Mouse (Mus musculus): ENCODE measurements around the gene Csad. TPM values are rescaled to one million over a fixed set of nuclear protein-coding genes. Genes with fewer than 3 reads are reported as not detected.

Csad gene
- polyA plus RNA-seq, 1 experiment, result 106 TPM

GRCm38 (mm10) chr15:102192820-102193386, 11.6 kb downstream of the Csad start:
- TF ChIP-seq CTCF (IDR thresholded peaks at IDR 0.05; ENCODE audit: insufficient read depth, low read length) (no peak), POLR2A (IDR thresholded peaks at IDR 0.05; ENCODE audit: borderline replicate concordance, extremely low read depth, low read depth, low read length) (no peak)
- no peak for DNase-seq
- Histone ChIP-seq H3K4me3 (replicated peaks; ENCODE audit: extremely low read depth, low read depth, low read length) (no peak overlapping the region), H3K4me1 (ENCODE audit: control insufficient read depth, insufficient read depth, low read length) (no peaks in the 10 kb centered on the region; the same call in 1 of the 2 replicates)
- 48% methylated on average over 5 of the region's 5 CpGs for WGBS

- TF ChIP-seq CTCF (IDR thresholded peaks at IDR 0.05; ENCODE audit: insufficient read depth, low read length), result no peak
- no peak for TF ChIP-seq POLR2A (IDR thresholded peaks at IDR 0.05; ENCODE audit: borderline replicate concordance, extremely low read depth, low read depth, low read length)
- DNase-seq, result no peak
- Histone ChIP-seq H3K4me3 (replicated peaks; ENCODE audit: extremely low read depth, low read depth, low read length) (no peak overlapping the region), H3K4me1 (ENCODE audit: control insufficient read depth, insufficient read depth, low read length) (no peaks in the 10 kb centered on the region; the same call in 1 of the 2 replicates)
- WGBS, result 53% methylated on average over 7 of the region's 7 CpGs
Measured at GRCm38 (mm10) chr15:102192271-102192812, 12.2 kb downstream of the Csad start.

GRCm38 (mm10) chr15:102191699-102192098, 12.8 kb downstream of the Csad start:
- Histone ChIP-seq H3K4me1 (ENCODE audit: control insufficient read depth, insufficient read depth, low read length) (no peaks in the 10 kb centered on the region; the same call in 1 of the 2 replicates), H3K4me3 (replicated peaks; ENCODE audit: extremely low read depth, low read depth, low read length) (no peak overlapping the region)
- no peak for DNase-seq
- 58% methylated on average over 7 of the region's 7 CpGs for WGBS
- TF ChIP-seq POLR2A (IDR thresholded peaks at IDR 0.05; ENCODE audit: borderline replicate concordance, extremely low read depth, low read depth, low read length) (no peak), CTCF (IDR thresholded peaks at IDR 0.05; ENCODE audit: insufficient read depth, low read length) (no peak)

- H3K4me3 ChIP-seq (replicated peaks; ENCODE audit: extremely low read depth, low read depth, low read length), result no peak overlapping the region
- DNase-seq, result no peak
- WGBS, result 62% methylated on average over 6 of the region's 6 CpGs
- TF ChIP-seq POLR2A (IDR thresholded peaks at IDR 0.05; ENCODE audit: borderline replicate concordance, extremely low read depth, low read depth, low read length), result no peak
- TF ChIP-seq CTCF (IDR thresholded peaks at IDR 0.05; ENCODE audit: insufficient read depth, low read length), result no peak
- no peaks in the 10 kb centered on the region; the same call in 1 of the 2 replicates for H3K4me1 ChIP-seq (ENCODE audit: control insufficient read depth, insufficient read depth, low read length)
Measured at GRCm38 (mm10) chr15:102188883-102189282, 15.6 kb downstream of the Csad start.

- no peak for DNase-seq
- H3K4me1 ChIP-seq (ENCODE audit: control insufficient read depth, insufficient read depth, low read length), result no peaks in the 10 kb centered on the region; the same call in 1 of the 2 replicates
- WGBS, result 64% methylated on average over 10 of the region's 10 CpGs
- no peak overlapping the region for H3K4me3 ChIP-seq (replicated peaks; ENCODE audit: extremely low read depth, low read depth, low read length)
- TF ChIP-seq POLR2A (IDR thresholded peaks at IDR 0.05; ENCODE audit: borderline replicate concordance, extremely low read depth, low read depth, low read length) (no peak), CTCF (IDR thresholded peaks at IDR 0.05; ENCODE audit: insufficient read depth, low read length) (no peak)
Measured at GRCm38 (mm10) chr15:102188096-102188495, 16.4 kb downstream of the Csad start.

GRCm38 (mm10) chr15:102186239-102186638, 18.3 kb downstream of the Csad start:
- WGBS, result 68% methylated on average over 11 of the region's 11 CpGs

GRCm38 (mm10) chr15:102183076-102183475, 21.4 kb downstream of the Csad start:
- WGBS, result 75% methylated on average over 3 of the region's 3 CpGs
- TF ChIP-seq POLR2A (IDR thresholded peaks at IDR 0.05; ENCODE audit: borderline replicate concordance, extremely low read depth, low read depth, low read length) (no peak), CTCF (IDR thresholded peaks at IDR 0.05; ENCODE audit: insufficient read depth, low read length) (no peak)
- no peak overlapping the region for H3K4me3 ChIP-seq (replicated peaks; ENCODE audit: extremely low read depth, low read depth, low read length)
- no peaks in the 10 kb centered on the region for H3K4me1 ChIP-seq (ENCODE audit: control insufficient read depth, insufficient read depth, low read length)
- no peak for DNase-seq

More at GRCm38 (mm10) chr15:102186239-102186638, 18.3 kb downstream of the Csad start:
- no peak for TF ChIP-seq POLR2A (IDR thresholded peaks at IDR 0.05; ENCODE audit: borderline replicate concordance, extremely low read depth, low read depth, low read length)
- TF ChIP-seq CTCF (IDR thresholded peaks at IDR 0.05; ENCODE audit: insufficient read depth, low read length), result no peak
- Histone ChIP-seq H3K4me1 (ENCODE audit: control insufficient read depth, insufficient read depth, low read length) (no peaks in the 10 kb centered on the region), H3K4me3 (replicated peaks; ENCODE audit: extremely low read depth, low read depth, low read length) (no peak overlapping the region)
- no peak for DNase-seq

- no peaks in the 10 kb centered on the region for H3K4me1 ChIP-seq (ENCODE audit: control insufficient read depth, insufficient read depth, low read length)
- TF ChIP-seq CTCF (IDR thresholded peaks at IDR 0.05; ENCODE audit: insufficient read depth, low read length), result no peak
- TF ChIP-seq POLR2A (IDR thresholded peaks at IDR 0.05; ENCODE audit: borderline replicate concordance, extremely low read depth, low read depth, low read length), result no peak
- 91% methylated on average over 14 of the region's 14 CpGs for WGBS
- DNase-seq, result no peak
- no peak overlapping the region for H3K4me3 ChIP-seq (replicated peaks; ENCODE audit: extremely low read depth, low read depth, low read length)
Measured at GRCm38 (mm10) chr15:102179924-102180323, 24.6 kb downstream of the Csad start.

GRCm38 (mm10) chr15:102179106-102179505, 25.4 kb downstream of the Csad start:
- Histone ChIP-seq H3K4me3 (replicated peaks; ENCODE audit: extremely low read depth, low read depth, low read length) (no peak overlapping the region), H3K4me1 (ENCODE audit: control insufficient read depth, insufficient read depth, low read length) (no peaks in the 10 kb centered on the region)
- no peak for TF ChIP-seq POLR2A (IDR thresholded peaks at IDR 0.05; ENCODE audit: borderline replicate concordance, extremely low read depth, low read depth, low read length)
- no peak for DNase-seq
- WGBS, result 89% methylated on average over 9 of the region's 9 CpGs

- no peak for TF ChIP-seq POLR2A (IDR thresholded peaks at IDR 0.05; ENCODE audit: borderline replicate concordance, extremely low read depth, low read depth, low read length)
- peak; percentile 70 for TF ChIP-seq CTCF (IDR thresholded peaks at IDR 0.05; ENCODE audit: insufficient read depth, low read length)
- peak; percentile 87 for DNase-seq
- 23% methylated on average over 6 of the region's 6 CpGs for WGBS
- Histone ChIP-seq H3K4me3 (replicated peaks; ENCODE audit: extremely low read depth, low read depth, low read length) (no peak overlapping the region), H3K4me1 (ENCODE audit: control insufficient read depth, insufficient read depth, low read length) (no peaks in the 10 kb centered on the region)
Measured at GRCm38 (mm10) chr15:102178279-102178678, 26.2 kb downstream of the Csad start.

All from lung, adult 2 months (tissue).